Mouse (Mus musculus) midbrain, embryonic 16.5 days (tissue): ENCODE measurements around the gene Kif16b. TPM values are rescaled to one million over a fixed set of nuclear protein-coding genes. Genes with fewer than 3 reads are reported as not detected.
A peak's percentile ranks its signal among the peaks of the same experiment; 100 is the strongest.

Source experiments
- ATAC-seq: fragments of 200-750 bp; cut with Nextera tagmentation; 2 replicates; pipeline ENCODE4 v1.8.0; 2017; ENCODE audit warnings: moderate TSS enrichment
- H3K27ac ChIP-seq: fragments of 300-500 bp; sonication (generic); 2 replicates; pipeline ENCODE4 v1.5.1; 2014; ENCODE audit warnings: mild to moderate bottlenecking, low read length, mixed read lengths
- H3K27me3 ChIP-seq: fragments of 300-500 bp; sonication (generic); 2 replicates; pipeline ENCODE4 v1.6.1; 2014; ENCODE audit warnings: low read depth, low read length, mixed read lengths; ENCODE audit not compliant: control insufficient read depth, insufficient read depth
- H3K36me3 ChIP-seq: fragments of 300-500 bp; sonication (generic); 2 replicates; pipeline ENCODE4 v1.6.1; 2014; ENCODE audit warnings: mild to moderate bottlenecking, low read length, moderate library complexity, mixed read lengths; ENCODE audit not compliant: control insufficient read depth, insufficient read depth
- H3K4me1 ChIP-seq: fragments of 300-500 bp; sonication (generic); 2 replicates; pipeline ENCODE4 v1.6.1; 2014; ENCODE audit warnings: mild to moderate bottlenecking, low read length, mixed read lengths; ENCODE audit not compliant: control insufficient read depth, insufficient read depth
- H3K4me2 ChIP-seq: fragments of 300-500 bp; sonication (generic); 2 replicates; pipeline ENCODE4 v1.6.1; 2014; ENCODE audit warnings: mild to moderate bottlenecking, low read length, mixed read lengths
- H3K4me3 ChIP-seq: fragments of 300-500 bp; sonication (generic); 2 replicates; pipeline ENCODE4 v1.5.1; 2014; ENCODE audit warnings: low read depth, mild to moderate bottlenecking, low read length, moderate library complexity, mixed read lengths
- H3K9ac ChIP-seq: fragments of 300-500 bp; sonication (generic); 2 replicates; pipeline ENCODE4 v1.6.1; 2014; ENCODE audit warnings: low read depth, low read length, mixed read lengths
- H3K9me3 ChIP-seq: fragments of 300-500 bp; sonication (generic); replicated peaks from 2 replicates; pipeline ENCODE4 v1.6.1; 2014; ENCODE audit warnings: mild to moderate bottlenecking, low read length, mixed read lengths; ENCODE audit not compliant: control insufficient read depth, poor library complexity, severe bottlenecking
- WGBS: fragments of 180-500 bp; shearing (Covaris S2); extraction: QIAGEN DNeasy Blood & Tissue Kit; methylation state at CpG from one replicate; pipeline ENCODE4 v1.1.7; 2014; 5-methylcytosine and 5-hydroxymethylcytosine counted together
- polyA plus RNA-seq: library from polyadenylated mRNA; unstranded; fragments of >200 nt; fragmentation: Nextera tagmentation; extraction: Ambion mirVana; gene quantifications from 2 replicates; pipeline ENCODE4 v1.2.1, GENCODE M21; 2015

Gene Kif16b
- polyA plus RNA-seq = 3.6 and 4.2 TPM in 2 replicates

DNA sequence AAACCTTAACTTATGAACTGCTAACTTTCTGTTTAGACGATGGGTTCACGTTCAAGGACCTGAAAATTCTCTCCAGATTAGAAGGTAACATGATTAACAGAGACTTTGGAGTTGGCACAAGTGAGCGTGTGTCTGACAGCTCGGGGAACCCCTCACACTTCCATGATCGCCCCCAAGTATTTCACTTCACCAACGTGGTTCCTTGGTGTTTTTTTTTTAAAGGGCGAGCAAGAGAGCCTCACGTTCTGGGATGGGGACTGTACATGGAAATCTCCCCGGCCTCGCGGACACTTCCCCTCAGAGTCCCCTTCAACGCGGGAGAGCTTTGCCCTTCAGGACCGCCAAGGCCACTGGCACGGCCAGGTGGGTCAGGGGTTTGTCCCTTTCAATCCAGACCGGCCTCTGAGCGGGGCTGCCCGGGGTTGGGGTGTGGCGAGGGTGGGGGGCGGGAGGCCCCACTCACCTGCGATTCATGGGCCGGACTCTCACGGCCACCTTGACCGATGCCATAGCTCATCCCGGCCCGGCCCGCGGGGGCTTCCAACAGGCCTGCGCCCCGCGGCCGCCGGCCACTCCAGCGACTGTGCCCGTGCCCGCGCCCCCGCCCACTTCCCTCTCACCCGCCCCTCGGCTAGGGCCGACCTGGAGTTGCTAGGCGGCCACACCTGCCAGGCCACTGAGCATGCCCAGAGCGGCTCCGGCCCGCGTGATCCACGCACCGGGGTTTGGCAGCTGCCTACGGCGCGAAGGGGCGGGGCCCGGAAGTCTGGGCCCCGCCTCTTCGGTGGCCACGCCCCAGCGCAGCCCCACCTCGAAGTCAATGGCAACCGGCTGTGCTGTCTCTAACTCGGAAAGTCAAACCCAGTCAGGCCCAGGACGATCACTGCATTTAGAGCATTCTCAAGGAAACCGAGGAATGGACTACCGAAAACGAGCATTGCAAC is at the start of gene Kif16b:
Kif16b (minus strand) TSS at position 670 of the 944 bp plus-strand sequence.
- WGBS = 1% methylated on average over 60 of the region's 64 CpGs
- Histone ChIP-seq H3K4me2 (peak within 1 kb of the TSS; percentile 91), H3K9me3 (no peaks in the 10 kb centered on the region), H3K4me1 (peaks cover 11% of the 10 kb centered on the region; the same call in 1 of the 2 replicates), H3K27me3 (no peaks in the 10 kb centered on the region), H3K36me3 (no peaks in the 10 kb centered on the region), H3K4me3 (peak within 1 kb of the TSS; percentile 87), H3K27ac (peak within 1 kb of the TSS; percentile 68), H3K9ac (peak within 1 kb of the TSS; percentile 88)
- ATAC-seq = peak; percentile 91

DNA sequence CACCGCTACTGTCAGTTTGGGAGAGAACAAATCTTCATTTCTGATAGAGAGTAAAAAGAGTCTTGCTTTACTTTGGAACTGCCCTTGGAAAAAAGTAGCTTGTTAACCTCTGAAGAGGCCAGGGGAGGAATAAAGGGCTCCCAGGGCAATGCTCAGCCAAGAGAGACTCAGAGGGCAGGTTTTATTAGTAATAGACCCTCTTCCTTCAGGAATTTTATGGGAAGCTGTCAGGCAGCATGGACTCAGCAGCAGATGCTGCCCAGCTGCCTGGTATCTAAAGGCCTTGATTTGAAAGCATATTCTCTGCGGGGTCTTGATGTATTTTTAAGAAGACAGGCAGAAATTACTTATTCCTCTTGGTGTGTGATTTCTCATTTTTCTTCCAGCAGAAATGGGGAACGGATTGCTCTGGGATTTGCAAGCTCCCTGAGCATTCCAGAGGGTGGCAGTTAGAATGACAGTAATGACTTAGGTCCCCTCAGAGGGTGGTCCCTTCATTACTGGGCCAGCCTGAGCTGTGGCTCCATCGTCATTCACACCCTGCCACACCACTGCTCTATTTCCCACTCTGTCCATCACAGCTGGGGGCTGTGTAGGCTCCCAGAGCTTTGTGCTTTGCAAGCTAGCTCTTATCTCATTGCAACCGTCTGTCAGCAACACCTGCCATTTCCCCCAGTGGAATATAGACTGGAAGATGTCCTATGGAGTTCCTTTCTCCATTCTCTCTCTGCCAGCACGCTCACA is 39.7 kb upstream of the Kif16b start:
- H3K27ac ChIP-seq = no peak overlapping the region
- no peak for ATAC-seq

GRCm38 (mm10) chr2:142930445-142930844 is 29.1 kb upstream of the Kif16b start:
- no peaks in the 10 kb centered on the region for H3K4me1 ChIP-seq
- no peak overlapping the region for H3K9ac ChIP-seq
- no peaks in the 10 kb centered on the region for H3K9me3 ChIP-seq
- 78% methylated on average over 4 of the region's 4 CpGs for WGBS
- H3K4me3 ChIP-seq = no peak overlapping the region
- no peaks in the 10 kb centered on the region for H3K27me3 ChIP-seq
- H3K4me2 ChIP-seq = no peak overlapping the region
- no peak for ATAC-seq
- no peak overlapping the region for H3K27ac ChIP-seq
- H3K36me3 ChIP-seq = no peaks in the 10 kb centered on the region

More for the DNA sequence above, 39.7 kb upstream of the Kif16b start:
- no peak overlapping the region for H3K4me2 ChIP-seq
- H3K4me1 ChIP-seq = no peaks in the 10 kb centered on the region
- H3K27me3 ChIP-seq = no peaks in the 10 kb centered on the region
- no peak overlapping the region for H3K9ac ChIP-seq
- WGBS = 54% methylated on average over 6 of the region's 6 CpGs
- no peaks in the 10 kb centered on the region for H3K36me3 ChIP-seq
- H3K4me3 ChIP-seq = no peak overlapping the region
- no peaks in the 10 kb centered on the region for H3K9me3 ChIP-seq

GRCm38 (mm10) chr2:142929226-142930112 is 28.1 kb upstream of the Kif16b start:
- no peaks in the 10 kb centered on the region for H3K9me3 ChIP-seq
- H3K27me3 ChIP-seq = no peaks in the 10 kb centered on the region
- no peak overlapping the region for H3K27ac ChIP-seq
- no peak for ATAC-seq
- H3K36me3 ChIP-seq = no peaks in the 10 kb centered on the region
- no peaks in the 10 kb centered on the region for H3K4me1 ChIP-seq
- H3K4me3 ChIP-seq = no peak overlapping the region
- no peak overlapping the region for H3K9ac ChIP-seq
- 81% methylated on average over 10 of the region's 10 CpGs for WGBS
- H3K4me2 ChIP-seq = no peak overlapping the region

DNA sequence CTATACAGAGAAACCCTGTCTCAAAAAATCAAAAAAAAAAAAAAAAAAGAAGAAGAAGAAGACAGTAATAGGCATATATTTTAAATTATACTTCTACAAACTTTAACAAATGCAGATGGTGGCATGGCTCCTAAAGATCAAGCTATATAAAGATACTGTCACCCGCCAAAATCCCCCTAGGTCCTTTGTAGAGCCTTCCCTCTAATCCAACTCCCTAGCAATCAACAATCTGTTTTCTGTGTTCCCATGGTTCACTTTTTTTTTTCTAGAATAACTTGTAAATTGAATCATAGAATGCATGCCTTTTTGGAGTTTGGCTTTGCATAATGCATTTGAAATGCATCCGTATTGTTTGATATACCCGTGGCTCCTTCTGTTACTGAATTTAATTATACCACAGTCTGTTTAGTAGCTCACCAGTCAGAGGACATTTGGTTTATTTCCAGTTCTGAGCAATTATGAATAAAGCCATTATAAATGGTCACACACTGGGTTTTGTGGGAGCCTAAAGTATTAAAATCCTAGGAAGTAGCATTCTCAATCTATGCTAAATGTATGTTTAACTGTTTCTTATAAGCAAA is 9.6 kb upstream of the Kif16b start:
- no peaks in the 10 kb centered on the region for H3K27me3 ChIP-seq
- ATAC-seq = no peak
- no peaks in the 10 kb centered on the region for H3K4me1 ChIP-seq
- no peak overlapping the region for H3K9ac ChIP-seq
- no peak overlapping the region for H3K4me2 ChIP-seq
- no peak overlapping the region for H3K27ac ChIP-seq
- H3K4me3 ChIP-seq = no peak overlapping the region
- no peaks in the 10 kb centered on the region for H3K9me3 ChIP-seq
- no peaks in the 10 kb centered on the region for H3K36me3 ChIP-seq
- 41% methylated on average over 3 of the region's 3 CpGs for WGBS

DNA sequence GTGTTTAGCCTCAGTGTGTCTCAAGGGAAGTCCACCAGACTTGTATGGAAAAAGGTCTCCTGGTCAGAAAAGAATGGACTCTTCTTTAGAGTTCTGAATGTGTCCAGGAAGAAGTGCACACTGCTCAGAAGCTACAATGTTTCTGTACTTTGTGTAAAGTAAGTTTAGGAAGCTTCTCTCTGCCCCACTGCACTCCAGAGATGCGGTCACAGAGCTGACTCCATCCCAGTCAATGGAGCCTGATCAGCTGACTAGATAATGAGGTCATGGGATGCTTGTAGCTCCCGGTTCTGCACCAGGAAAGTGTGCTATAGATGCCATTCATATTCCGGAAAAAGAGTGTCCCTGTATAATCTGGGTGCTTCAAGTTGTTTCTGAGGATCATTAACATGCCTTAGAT is 7.9 kb upstream of the Kif16b start:
- H3K27me3 ChIP-seq = no peaks in the 10 kb centered on the region
- H3K36me3 ChIP-seq = no peaks in the 10 kb centered on the region
- no peak for ATAC-seq
- H3K4me1 ChIP-seq = no peaks in the 10 kb centered on the region
- H3K9ac ChIP-seq = no peak overlapping the region
- H3K4me3 ChIP-seq = no peak overlapping the region
- no peak overlapping the region for H3K27ac ChIP-seq
- 73% methylated on average over 3 of the region's 3 CpGs for WGBS
- no peak overlapping the region for H3K4me2 ChIP-seq
- H3K9me3 ChIP-seq = no peaks in the 10 kb centered on the region

DNA sequence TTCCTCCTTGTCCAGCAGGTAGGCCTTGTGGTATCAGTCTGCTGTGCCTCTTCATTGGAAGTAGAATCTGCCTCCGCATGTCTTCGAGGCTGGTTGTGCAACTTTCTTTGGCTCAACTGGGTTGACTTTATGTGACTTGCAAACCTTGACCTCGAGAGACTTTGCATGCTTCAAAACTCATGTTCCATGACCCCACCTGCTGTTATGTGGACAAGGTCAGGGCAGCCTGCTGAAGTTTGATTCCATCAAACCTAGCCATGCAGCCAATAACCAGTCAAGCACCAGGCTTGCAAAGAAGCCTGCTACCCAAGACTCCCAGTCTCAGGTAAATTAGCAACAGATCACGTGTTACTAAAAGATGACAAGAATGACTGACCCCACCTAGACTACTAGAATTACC is 5.7 kb upstream of the Kif16b start:
- WGBS = 89% methylated on average over 4 of the region's 4 CpGs
- no peak for ATAC-seq
- Histone ChIP-seq H3K9ac (no peak overlapping the region), H3K4me1 (peaks cover 7% of the 10 kb centered on the region; the same call in 1 of the 2 replicates), H3K9me3 (no peaks in the 10 kb centered on the region), H3K27ac (no peak overlapping the region), H3K27me3 (no peaks in the 10 kb centered on the region), H3K4me3 (no peak overlapping the region), H3K4me2 (no peak overlapping the region), H3K36me3 (no peaks in the 10 kb centered on the region)
